Mouse (Mus musculus) heart, embryonic 15.5 days (tissue): ENCODE data around the gene Cd63. TPM values are rescaled to one million over a fixed set of nuclear protein-coding genes. Genes with fewer than 3 reads are reported as not detected.

ENCODE experiments used
- ATAC-seq: fragments of 200-750 bp; cut with Nextera tagmentation; replicated peaks from 2 replicates; pipeline ENCODE4 v1.8.0; 2017; ENCODE audit warnings: low read depth, moderate TSS enrichment; ENCODE audit not compliant: insufficient number of reproducible peaks, insufficient read depth, low FRiP score
- H3K27ac ChIP-seq: fragments of 300-500 bp; sonication (generic); 2 replicates; pipeline ENCODE4 v1.5.1; 2015; ENCODE audit warnings: mild to moderate bottlenecking, inconsistent platforms
- H3K27me3 ChIP-seq: fragments of 300-500 bp; sonication (generic); 2 replicates; pipeline ENCODE4 v1.6.1; 2015; ENCODE audit warnings: inconsistent platforms
- H3K36me3 ChIP-seq: fragments of 300-500 bp; sonication (generic); 2 replicates; pipeline ENCODE4 v1.6.1; 2015; ENCODE audit warnings: mild to moderate bottlenecking, inconsistent platforms
- H3K4me1 ChIP-seq: fragments of 300-500 bp; sonication (generic); replicated peaks from 2 replicates; pipeline ENCODE4 v1.6.1; 2015; ENCODE audit warnings: inconsistent platforms
- H3K4me2 ChIP-seq: fragments of 300-500 bp; sonication (generic); 2 replicates; pipeline ENCODE4 v1.6.1; 2015; ENCODE audit warnings: inconsistent platforms, mild to moderate bottlenecking, moderate library complexity
- H3K4me3 ChIP-seq: fragments of 300-500 bp; sonication (generic); 2 replicates; pipeline ENCODE4 v1.5.1; 2015; ENCODE audit warnings: mild to moderate bottlenecking, inconsistent platforms
- H3K9ac ChIP-seq: fragments of 300-500 bp; sonication (generic); 2 replicates; pipeline ENCODE4 v1.6.1; 2015; ENCODE audit warnings: mild to moderate bottlenecking, inconsistent platforms
- H3K9me3 ChIP-seq: fragments of 300-500 bp; sonication (generic); replicated peaks from 2 replicates; pipeline ENCODE4 v1.6.1; 2016; ENCODE audit warnings: inconsistent platforms
- WGBS: fragments of 180-500 bp; shearing (Covaris S2); methylation state at CpG from one replicate; pipeline ENCODE4 v1.1.7; 2015; ENCODE audit warnings: mixed read lengths; 5-methylcytosine and 5-hydroxymethylcytosine counted together
- polyA plus RNA-seq: library from polyadenylated mRNA; unstranded; fragments of >200 nt; fragmentation: Nextera tagmentation; extraction: Ambion mirVana; gene quantifications from 2 replicates; pipeline ENCODE4 v1.2.1, GENCODE M21; 2015

Cd63 gene
- polyA plus RNA-seq, 1 experiment from 2014 or later = 420 TPM

- no peaks in the 10 kb centered on the region for H3K9me3 ChIP-seq
- peaks cover 43% of the 10 kb centered on the region for H3K4me1 ChIP-seq
- H3K27ac ChIP-seq = peak within 1 kb of the TSS; percentile 78
- no peaks in the 10 kb centered on the region for H3K36me3 ChIP-seq
- peak within 1 kb of the TSS; percentile 94 for H3K4me2 ChIP-seq
- ATAC-seq = peak; percentile 77
- H3K9ac ChIP-seq = peak within 1 kb of the TSS; percentile 81
- peak within 1 kb of the TSS; percentile 77 for H3K4me3 ChIP-seq
- peaks cover 14% of the 10 kb centered on the region for H3K27me3 ChIP-seq
- under 1% methylated on average over 39 of the region's 89 CpGs for WGBS
Observed at GRCm38 (mm10) chr10:128891296-128892094, 9.3 kb upstream of the Cd63 start, which contains the start of gene Gdf11. Gene Gdf11, minus strand, starts transcription at chr10:128891718.

GRCm38 (mm10) chr10:128892246-128892645 is 8.5 kb upstream of the Cd63 start:
- ATAC-seq = no peak
- H3K27ac ChIP-seq = peak overlapping the region; percentile 78; the same call in 1 of the 2 replicates
- H3K4me2 ChIP-seq = peak overlapping the region; percentile 94
- peak overlapping the region; percentile 77 for H3K4me3 ChIP-seq
- H3K9ac ChIP-seq = peak overlapping the region; percentile 81
- H3K4me1 ChIP-seq = peaks cover 44% of the 10 kb centered on the region
- WGBS = 4% methylated on average over 9 of the region's 9 CpGs
- no peaks in the 10 kb centered on the region for H3K9me3 ChIP-seq
- peaks cover 20% of the 10 kb centered on the region for H3K27me3 ChIP-seq
- H3K36me3 ChIP-seq = no peaks in the 10 kb centered on the region

GRCm38 (mm10) chr10:128895437-128895836 is 5.4 kb upstream of the Cd63 start:
- under 1% methylated on average over 9 of the region's 9 CpGs for WGBS
- no peak for ATAC-seq

GRCm38 (mm10) chr10:128895952-128896693 is 4.7 kb upstream of the Cd63 start:
- H3K4me2 ChIP-seq = peak overlapping the region; percentile 51
- 7% methylated on average over 17 of the region's 17 CpGs for WGBS
- peak overlapping the region; percentile 21 for H3K4me3 ChIP-seq
- H3K9ac ChIP-seq = no peak overlapping the region
- H3K9me3 ChIP-seq = no peaks in the 10 kb centered on the region
- peaks cover 25% of the 10 kb centered on the region for H3K27me3 ChIP-seq
- H3K4me1 ChIP-seq = peaks cover 18% of the 10 kb centered on the region
- peak; percentile 27; the same call in 1 of the 2 replicates for ATAC-seq
- no peaks in the 10 kb centered on the region for H3K36me3 ChIP-seq
- no peak overlapping the region for H3K27ac ChIP-seq

More at GRCm38 (mm10) chr10:128895437-128895836, 5.4 kb upstream of the Cd63 start:
- peak overlapping the region; percentile 21 for H3K4me3 ChIP-seq
- no peak overlapping the region for H3K27ac ChIP-seq
- peak overlapping the region; percentile 51 for H3K4me2 ChIP-seq
- H3K36me3 ChIP-seq = no peaks in the 10 kb centered on the region
- H3K9ac ChIP-seq = no peak overlapping the region
- peaks cover 25% of the 10 kb centered on the region for H3K27me3 ChIP-seq
- H3K9me3 ChIP-seq = no peaks in the 10 kb centered on the region
- H3K4me1 ChIP-seq = peaks cover 24% of the 10 kb centered on the region

GRCm38 (mm10) chr10:128896807-128897206 is 4.0 kb upstream of the Cd63 start:
- 40% methylated on average over 1 of the region's 1 CpGs for WGBS
- H3K27me3 ChIP-seq = peaks cover 25% of the 10 kb centered on the region
- ATAC-seq = no peak
- H3K4me2 ChIP-seq = no peak overlapping the region
- H3K9ac ChIP-seq = no peak overlapping the region
- H3K4me3 ChIP-seq = no peak overlapping the region
- no peak overlapping the region for H3K27ac ChIP-seq
- H3K9me3 ChIP-seq = no peaks in the 10 kb centered on the region
- no peaks in the 10 kb centered on the region for H3K36me3 ChIP-seq
- peaks cover 18% of the 10 kb centered on the region for H3K4me1 ChIP-seq

- Histone ChIP-seq H3K27me3 (peaks cover 22% of the 10 kb centered on the region), H3K4me2 (no peak overlapping the region), H3K9me3 (no peaks in the 10 kb centered on the region), H3K4me1 (peaks cover 13% of the 10 kb centered on the region), H3K9ac (no peak overlapping the region), H3K4me3 (no peak overlapping the region), H3K27ac (no peak overlapping the region), H3K36me3 (no peaks in the 10 kb centered on the region)
- 7% methylated on average over 1 of the region's 1 CpGs for whole genome bisulfite sequencing
- ATAC-seq = no peak
Observed at GRCm38 (mm10) chr10:128897501-128897900, 3.3 kb upstream of the Cd63 start.

GRCm38 (mm10) chr10:128899759-128900490 is 864 bp upstream of the Cd63 start:
- Histone ChIP-seq H3K9me3 (no peaks in the 10 kb centered on the region), H3K4me1 (peaks cover 12% of the 10 kb centered on the region), H3K27me3 (peaks cover 16% of the 10 kb centered on the region), H3K9ac (no peak overlapping the region), H3K36me3 (no peaks in the 10 kb centered on the region), H3K4me2 (no peak overlapping the region), H3K27ac (no peak overlapping the region), H3K4me3 (no peak overlapping the region)
- ATAC-seq = no peak
- WGBS = 64% methylated on average over 6 of the region's 6 CpGs

GRCm38 (mm10) chr10:128901409-128901808 is 620 bp downstream of the Cd63 start:
- Histone ChIP-seq H3K4me3 (no peak overlapping the region), H3K27me3 (peaks cover 12% of the 10 kb centered on the region), H3K9me3 (no peaks in the 10 kb centered on the region), H3K27ac (no peak overlapping the region), H3K4me2 (no peak overlapping the region), H3K36me3 (no peaks in the 10 kb centered on the region), H3K9ac (no peak overlapping the region), H3K4me1 (peaks cover 2% of the 10 kb centered on the region)
- WGBS = 69% methylated on average over 1 of the region's 1 CpGs
- no peak for ATAC-seq

- ATAC-seq = no peak
- Histone ChIP-seq H3K9ac (no peak overlapping the region), H3K36me3 (no peaks in the 10 kb centered on the region), H3K4me3 (no peak overlapping the region), H3K4me1 (no peaks in the 10 kb centered on the region), H3K27me3 (0 out of 2 replicates have a peak, but pooled peaks cover 4% of the 10 kb centered on the region), H3K4me2 (no peak overlapping the region), H3K27ac (no peak overlapping the region), H3K9me3 (no peaks in the 10 kb centered on the region)
- WGBS = 85% methylated on average over 3 of the region's 3 CpGs
Observed at GRCm38 (mm10) chr10:128902409-128902988, 1.7 kb downstream of the Cd63 start.

- no peaks in the 10 kb centered on the region for H3K9me3 ChIP-seq
- 68% methylated on average over 5 of the region's 5 CpGs for WGBS
- no peak overlapping the region for H3K9ac ChIP-seq
- no peak for ATAC-seq
- H3K27me3 ChIP-seq = no peaks in the 10 kb centered on the region
- no peak overlapping the region for H3K4me3 ChIP-seq
- H3K4me2 ChIP-seq = no peak overlapping the region
- H3K36me3 ChIP-seq = no peaks in the 10 kb centered on the region
- H3K4me1 ChIP-seq = peaks cover 5% of the 10 kb centered on the region
- H3K27ac ChIP-seq = no peak overlapping the region
Observed at GRCm38 (mm10) chr10:128904812-128905211, 4.0 kb downstream of the Cd63 start.
